Mouse (Mus musculus) kidney, embryonic 16.5 days (tissue): Measurements from ENCODE around the gene Pnmt. TPM values are rescaled to one million over a fixed set of nuclear protein-coding genes. Genes with fewer than 3 reads are reported as not detected.
A peak's percentile ranks its signal among the peaks of the same experiment; 100 is the strongest.

Source experiments
- ATAC-seq: fragments of 200-750 bp; cut with Nextera tagmentation; 2 replicates; pipeline ENCODE4 v1.8.0; 2017; ENCODE audit warnings: moderate TSS enrichment; ENCODE audit not compliant: low FRiP score, low TSS enrichment
- H3K27ac ChIP-seq: fragments of 300-500 bp; sonication (generic); 2 replicates; pipeline ENCODE4 v1.5.1; 2014; ENCODE audit warnings: low read length
- H3K27me3 ChIP-seq: fragments of 300-500 bp; sonication (generic); 2 replicates; pipeline ENCODE4 v1.6.1; 2014; ENCODE audit warnings: low read length, control low read depth, mixed read lengths; ENCODE audit not compliant: insufficient read depth
- H3K36me3 ChIP-seq: fragments of 300-500 bp; sonication (generic); 2 replicates; pipeline ENCODE4 v1.6.1; 2014; ENCODE audit warnings: low read length, control low read depth, mixed read lengths; ENCODE audit not compliant: insufficient read depth
- H3K4me1 ChIP-seq: fragments of 300-500 bp; sonication (generic); 2 replicates; pipeline ENCODE4 v1.6.1; 2014; ENCODE audit warnings: low read length, control low read depth, mixed read lengths; ENCODE audit not compliant: insufficient read depth
- H3K4me2 ChIP-seq: fragments of 300-500 bp; sonication (generic); replicated peaks from 2 replicates; pipeline ENCODE4 v1.6.1; 2014; ENCODE audit warnings: low read depth, low read length
- H3K4me3 ChIP-seq: fragments of 300-500 bp; sonication (generic); 2 replicates; pipeline ENCODE4 v1.5.1; 2014; ENCODE audit warnings: mild to moderate bottlenecking, low read length
- H3K9ac ChIP-seq: fragments of 300-500 bp; sonication (generic); replicated peaks from 2 replicates; pipeline ENCODE4 v1.6.1; 2014; ENCODE audit warnings: low read length
- H3K9me3 ChIP-seq: fragments of 300-500 bp; sonication (generic); 2 replicates; pipeline ENCODE4 v1.6.1; 2016; ENCODE audit warnings: low read length, control low read depth
- WGBS: fragments of 180-500 bp; shearing (Covaris S2); extraction: QIAGEN DNeasy Blood & Tissue Kit; methylation state at CpG from one replicate; pipeline ENCODE4 v1.1.7; 2014; 5-methylcytosine and 5-hydroxymethylcytosine counted together
- polyA plus RNA-seq: library from polyadenylated mRNA; unstranded; fragments of >200 nt; fragmentation: Nextera tagmentation; extraction: Ambion mirVana; gene quantifications from 2 replicates; pipeline ENCODE4 v1.2.1, GENCODE M21; 2015

Gene Pnmt
- polyA plus RNA-seq = 2.5 and 2.8 TPM in 2 replicates

- no peak within 1 kb of the TSS for H3K4me3 ChIP-seq
- H3K9me3 ChIP-seq = no peaks in the 10 kb centered on the region
- H3K4me1 ChIP-seq = peaks cover 24% of the 10 kb centered on the region
- 49% methylated on average over 24 of the region's 25 CpGs for WGBS
- H3K4me2 ChIP-seq = no peak within 1 kb of the TSS; the same call in 1 of the 2 replicates
- no peak for ATAC-seq
- no peak within 1 kb of the TSS for H3K9ac ChIP-seq
- peaks cover 27% of the 10 kb centered on the region for H3K27me3 ChIP-seq
- H3K36me3 ChIP-seq = peaks cover under 1% of the 10 kb centered on the region; the same call in 1 of the 2 replicates
- no peak within 1 kb of the TSS for H3K27ac ChIP-seq
Observed at GRCm38 (mm10) chr11:98385638-98386585, at the start of gene Pnmt. TSS of gene Pnmt (plus strand) at chr11:98386450.

- no peak overlapping the region for H3K27ac ChIP-seq
- H3K36me3 ChIP-seq = no peaks in the 10 kb centered on the region
- peaks cover 35% of the 10 kb centered on the region for H3K4me1 ChIP-seq
- H3K4me3 ChIP-seq = peak overlapping the region; percentile 58
- H3K27me3 ChIP-seq = peaks cover 81% of the 10 kb centered on the region
- H3K9ac ChIP-seq = peak overlapping the region; percentile 68
- no peak for ATAC-seq
- no peaks in the 10 kb centered on the region for H3K9me3 ChIP-seq
- H3K4me2 ChIP-seq = peak overlapping the region; percentile 99
- WGBS = under 1% methylated on average over 49 of the region's 57 CpGs
Observed at GRCm38 (mm10) chr11:98338507-98338961, 47.7 kb upstream of the Pnmt start.

GRCm38 (mm10) chr11:98339071-98339501, 47.2 kb upstream of the Pnmt start:
- no peaks in the 10 kb centered on the region for H3K9me3 ChIP-seq

GRCm38 (mm10) chr11:98339679-98340287, 46.5 kb upstream of the Pnmt start:
- Histone ChIP-seq H3K4me3 (peak overlapping the region; percentile 58), H3K9ac (peak overlapping the region; percentile 68; the same call in 1 of the 2 replicates), H3K27me3 (peaks cover 74% of the 10 kb centered on the region), H3K9me3 (no peaks in the 10 kb centered on the region), H3K36me3 (no peaks in the 10 kb centered on the region), H3K4me2 (peak overlapping the region; percentile 99), H3K4me1 (peaks cover 26% of the 10 kb centered on the region), H3K27ac (no peak overlapping the region)
- ATAC-seq = no peak
- WGBS = 9% methylated on average over 11 of the region's 11 CpGs

More at GRCm38 (mm10) chr11:98339071-98339501, 47.2 kb upstream of the Pnmt start:
- ATAC-seq = no peak
- 1% methylated on average over 19 of the region's 19 CpGs for WGBS
- no peak overlapping the region for H3K27ac ChIP-seq
- peak overlapping the region; percentile 99 for H3K4me2 ChIP-seq
- peaks cover 32% of the 10 kb centered on the region for H3K4me1 ChIP-seq
- peak overlapping the region; percentile 68 for H3K9ac ChIP-seq
- peak overlapping the region; percentile 58 for H3K4me3 ChIP-seq
- H3K27me3 ChIP-seq = peaks cover 79% of the 10 kb centered on the region
- H3K36me3 ChIP-seq = no peaks in the 10 kb centered on the region

GRCm38 (mm10) chr11:98340597-98340996, 45.7 kb upstream of the Pnmt start:
- no peak overlapping the region for H3K9ac ChIP-seq
- ATAC-seq = no peak
- H3K4me1 ChIP-seq = peaks cover 26% of the 10 kb centered on the region
- no peaks in the 10 kb centered on the region for H3K9me3 ChIP-seq
- H3K27me3 ChIP-seq = peaks cover 72% of the 10 kb centered on the region
- no peak overlapping the region for H3K27ac ChIP-seq
- H3K4me2 ChIP-seq = no peak overlapping the region
- no peak overlapping the region for H3K4me3 ChIP-seq
- H3K36me3 ChIP-seq = no peaks in the 10 kb centered on the region
- 13% methylated on average over 2 of the region's 4 CpGs for WGBS

DNA sequence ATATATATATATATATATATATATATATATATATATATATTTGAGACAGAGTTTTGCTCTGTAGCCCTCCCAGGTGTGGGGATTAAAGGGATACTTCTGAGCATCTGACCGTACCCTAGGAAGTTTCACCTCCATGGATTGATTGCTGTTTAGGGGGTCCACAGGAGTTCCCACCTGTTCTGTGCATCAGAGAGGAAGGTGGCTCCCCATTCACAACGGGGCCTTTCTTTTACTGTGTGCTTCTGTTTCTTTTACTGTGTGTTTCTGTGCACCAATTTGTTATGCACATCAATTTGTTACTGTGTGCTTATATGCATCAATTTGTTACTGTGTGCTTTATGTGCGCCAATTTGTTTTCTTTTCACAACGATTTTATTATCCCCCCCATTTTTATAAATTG, 45.1 kb upstream of the Pnmt start:
- H3K27me3 ChIP-seq = peaks cover 70% of the 10 kb centered on the region
- H3K4me1 ChIP-seq = peaks cover 26% of the 10 kb centered on the region
- no peak overlapping the region for H3K4me2 ChIP-seq
- H3K9ac ChIP-seq = no peak overlapping the region
- H3K36me3 ChIP-seq = no peaks in the 10 kb centered on the region
- no peak overlapping the region for H3K4me3 ChIP-seq
- WGBS = 56% methylated on average over 4 of the region's 4 CpGs
- ATAC-seq = no peak
- no peak overlapping the region for H3K27ac ChIP-seq
- H3K9me3 ChIP-seq = no peaks in the 10 kb centered on the region

GRCm38 (mm10) chr11:98342000-98342945, 44.0 kb upstream of the Pnmt start:
- no peaks in the 10 kb centered on the region for H3K9me3 ChIP-seq
- peak; percentile 69 for ATAC-seq
- peak overlapping the region; percentile 41 for H3K4me3 ChIP-seq
- H3K9ac ChIP-seq = peak overlapping the region; percentile 44; the same call in 1 of the 2 replicates
- H3K4me1 ChIP-seq = peaks cover 26% of the 10 kb centered on the region
- H3K36me3 ChIP-seq = no peaks in the 10 kb centered on the region
- H3K27ac ChIP-seq = peak overlapping the region; percentile 56; the same call in 1 of the 2 replicates
- peak overlapping the region; percentile 61 for H3K4me2 ChIP-seq
- peaks cover 70% of the 10 kb centered on the region for H3K27me3 ChIP-seq
- 2% methylated on average over 29 of the region's 29 CpGs for WGBS

GRCm38 (mm10) chr11:98345253-98345652, 41.0 kb upstream of the Pnmt start:
- peak overlapping the region; percentile 14 for H3K4me3 ChIP-seq
- H3K27ac ChIP-seq = no peak overlapping the region
- H3K27me3 ChIP-seq = peaks cover 70% of the 10 kb centered on the region

DNA sequence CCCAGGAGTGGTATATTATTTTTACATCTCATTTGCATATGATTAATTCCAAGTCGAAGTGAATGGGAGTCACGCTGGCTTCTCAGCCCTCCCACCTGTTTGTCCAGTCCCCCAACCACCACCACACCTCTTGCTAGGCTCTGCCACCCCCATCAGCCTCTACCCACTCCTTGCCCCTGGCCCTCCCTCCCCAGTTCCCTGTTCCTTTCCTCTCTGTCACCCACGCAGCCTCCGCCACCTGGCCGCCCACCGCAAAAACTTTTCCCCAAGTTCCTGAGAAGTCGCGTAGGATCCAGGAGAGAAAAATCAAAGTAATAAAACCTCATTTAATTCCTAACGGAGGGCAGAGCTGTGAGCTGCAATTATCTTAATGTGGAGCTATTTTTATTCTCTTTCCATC, 40.1 kb upstream of the Pnmt start:
- Histone ChIP-seq H3K4me3 (no peak overlapping the region), H3K9me3 (no peaks in the 10 kb centered on the region), H3K9ac (no peak overlapping the region), H3K36me3 (no peaks in the 10 kb centered on the region), H3K4me1 (peaks cover 26% of the 10 kb centered on the region), H3K27me3 (peaks cover 72% of the 10 kb centered on the region), H3K27ac (no peak overlapping the region), H3K4me2 (no peak overlapping the region)
- 11% methylated on average over 9 of the region's 9 CpGs for WGBS
- no peak for ATAC-seq

More at GRCm38 (mm10) chr11:98345253-98345652, 41.0 kb upstream of the Pnmt start:
- Histone ChIP-seq H3K9me3 (no peaks in the 10 kb centered on the region), H3K9ac (no peak overlapping the region), H3K4me1 (peaks cover 26% of the 10 kb centered on the region), H3K36me3 (no peaks in the 10 kb centered on the region), H3K4me2 (peak overlapping the region; percentile 46)
- ATAC-seq = no peak
- WGBS = under 1% methylated on average over 14 of the region's 14 CpGs
